Mouse (Mus musculus) ovary, postnatal 10 days (tissue): ENCODE data around the gene Abcc8.

Experiments used
- DNase-seq: peaks from one replicate; pipeline ENCODE4 v3.0.0; 2022; ENCODE audit warnings: low spot score

Abcc8 gene

DNA sequence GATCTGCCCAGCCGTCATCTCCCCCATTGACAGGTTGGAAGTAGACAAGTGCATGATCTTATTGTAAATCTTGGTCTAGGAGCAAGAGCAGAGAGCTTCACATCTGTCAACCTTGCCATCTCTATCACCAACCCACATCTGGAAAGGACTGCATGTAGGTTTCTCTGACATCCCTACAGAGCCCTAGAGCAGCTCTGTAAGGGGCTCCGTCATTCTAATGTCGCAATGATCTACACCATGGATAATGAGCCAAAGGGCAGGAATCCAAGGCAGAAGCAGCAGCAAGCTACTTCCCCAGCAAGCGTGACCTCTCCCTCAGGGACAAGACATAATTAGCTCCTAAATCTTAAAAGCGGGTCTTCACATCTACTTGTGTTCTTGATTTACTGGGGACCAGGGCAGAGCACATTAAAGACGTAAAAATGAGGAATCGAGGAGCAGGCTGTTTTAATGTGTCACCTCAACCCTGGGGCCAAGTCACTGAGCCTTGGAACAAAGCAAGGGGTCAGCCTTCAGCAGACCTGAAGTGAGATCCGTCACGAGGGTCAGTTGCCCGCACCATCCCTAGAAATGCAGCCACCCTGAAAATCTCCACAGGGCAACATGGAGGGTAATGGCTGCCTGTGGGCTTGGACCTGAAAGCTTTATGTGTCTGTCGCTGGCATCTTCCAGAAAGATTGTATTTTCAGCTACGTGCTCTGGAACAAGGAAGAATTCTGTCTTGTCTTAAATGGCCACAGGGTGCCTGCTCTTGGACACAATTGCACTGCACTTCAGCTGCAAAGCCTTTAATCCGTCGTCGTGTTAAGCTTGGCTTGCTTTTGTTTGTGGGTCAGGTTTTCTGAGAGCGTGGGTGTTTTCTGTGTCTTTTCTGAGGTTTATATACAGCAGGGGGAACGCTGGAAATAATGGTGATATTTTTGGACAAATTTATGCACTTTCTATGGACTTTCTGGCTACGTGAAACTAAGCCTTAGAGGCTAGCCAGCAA, 25.0 kb downstream of the Abcc8 start:
- no peak for DNase-seq

DNA sequence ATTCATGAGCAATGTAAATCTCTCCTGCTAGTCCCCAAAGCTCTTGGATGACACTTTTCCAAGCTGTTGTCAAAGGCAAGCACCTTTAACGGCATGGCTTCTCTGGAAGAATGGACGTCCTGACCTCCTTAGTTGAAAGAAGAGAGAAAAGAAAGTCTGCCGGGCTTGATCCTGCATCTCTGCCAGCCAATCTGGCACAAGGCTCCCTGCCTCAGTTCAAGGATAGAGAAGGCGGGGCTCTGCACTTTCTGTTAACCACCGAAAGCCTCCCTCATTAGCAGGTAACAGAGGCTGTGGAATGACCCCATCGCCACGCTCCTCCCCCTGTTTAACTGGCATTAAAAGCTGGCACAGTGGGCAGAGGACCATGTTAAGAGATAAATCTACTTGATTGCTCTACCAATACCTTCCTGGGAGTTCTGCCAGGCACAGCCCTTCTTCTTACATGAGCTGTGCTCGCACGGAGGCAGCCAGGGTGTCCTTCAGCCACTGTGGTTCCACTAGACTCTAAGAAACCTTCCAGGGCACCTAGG, 26.9 kb downstream of the Abcc8 start:
- DNase-seq = no peak

DNA sequence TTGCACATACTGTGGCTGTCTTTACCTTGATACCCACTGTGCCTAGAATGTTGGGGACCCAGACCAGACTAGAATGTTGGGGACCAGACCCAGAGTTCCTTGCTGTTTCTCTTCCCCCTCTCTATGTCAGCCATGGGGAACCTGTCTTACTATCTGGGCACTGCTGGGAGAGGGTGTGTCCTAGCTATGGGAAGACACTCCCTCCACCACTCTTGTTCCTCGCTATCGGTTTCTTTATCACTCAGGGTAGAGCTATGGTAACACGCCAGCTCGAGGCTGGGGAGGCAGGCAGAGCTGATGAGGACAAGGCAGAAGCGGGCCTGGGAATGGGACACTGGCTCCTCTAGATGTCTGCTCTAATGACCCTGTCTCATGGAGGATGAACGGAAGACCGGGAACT, 32.4 kb downstream of the Abcc8 start:
- DNase-seq = no peak

DNA sequence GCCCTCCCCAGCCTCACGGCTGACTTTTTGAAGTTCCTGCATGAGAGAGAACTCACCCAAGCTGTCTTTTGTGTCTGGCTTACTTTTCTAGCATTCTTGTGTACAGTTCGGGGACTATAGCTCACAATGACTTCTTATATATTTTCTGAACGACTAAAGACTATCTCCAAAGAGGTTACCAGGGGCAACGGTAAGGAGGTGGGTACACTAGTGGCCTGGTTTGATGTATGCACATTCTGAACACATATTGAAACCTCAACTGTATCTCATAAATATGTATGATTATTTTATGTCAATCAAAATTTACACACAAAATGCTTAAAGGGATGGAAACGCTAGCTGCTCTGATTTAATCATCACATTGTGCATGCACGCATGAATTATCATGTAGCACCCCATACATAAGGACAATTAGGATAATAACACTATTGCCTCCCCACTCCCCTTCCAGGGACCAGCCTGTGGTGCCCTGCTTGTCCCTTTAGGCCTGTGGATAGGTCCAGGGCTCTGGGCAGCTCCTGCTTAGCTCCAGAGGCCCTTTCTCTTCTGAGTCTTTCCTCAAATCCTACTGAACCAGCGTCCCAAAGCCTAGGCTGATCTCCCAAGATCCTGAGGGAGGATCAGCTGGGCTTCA, 33.0 kb downstream of the Abcc8 start:
- no peak for DNase-seq

DNA sequence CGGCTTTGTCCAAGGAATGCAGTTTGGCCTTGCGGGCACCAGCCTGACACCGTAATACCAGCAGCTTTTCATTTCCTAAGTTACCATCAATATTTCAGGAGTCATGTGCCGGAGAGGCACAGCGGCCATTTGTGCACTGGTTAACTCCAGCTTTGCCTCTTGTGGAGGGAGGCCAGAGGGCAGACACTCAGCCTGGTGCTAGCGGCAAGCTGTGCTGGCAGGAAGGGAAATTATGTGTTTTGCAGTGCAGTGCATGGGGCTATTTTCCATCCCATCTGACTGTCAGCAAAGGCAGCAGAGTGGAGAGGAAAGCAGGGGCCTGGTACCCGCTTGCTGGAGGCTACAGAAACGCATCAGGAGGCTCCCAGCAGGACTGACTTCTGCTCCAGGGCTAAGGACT, 35.8 kb downstream of the Abcc8 start:
- DNase-seq = no peak

DNA sequence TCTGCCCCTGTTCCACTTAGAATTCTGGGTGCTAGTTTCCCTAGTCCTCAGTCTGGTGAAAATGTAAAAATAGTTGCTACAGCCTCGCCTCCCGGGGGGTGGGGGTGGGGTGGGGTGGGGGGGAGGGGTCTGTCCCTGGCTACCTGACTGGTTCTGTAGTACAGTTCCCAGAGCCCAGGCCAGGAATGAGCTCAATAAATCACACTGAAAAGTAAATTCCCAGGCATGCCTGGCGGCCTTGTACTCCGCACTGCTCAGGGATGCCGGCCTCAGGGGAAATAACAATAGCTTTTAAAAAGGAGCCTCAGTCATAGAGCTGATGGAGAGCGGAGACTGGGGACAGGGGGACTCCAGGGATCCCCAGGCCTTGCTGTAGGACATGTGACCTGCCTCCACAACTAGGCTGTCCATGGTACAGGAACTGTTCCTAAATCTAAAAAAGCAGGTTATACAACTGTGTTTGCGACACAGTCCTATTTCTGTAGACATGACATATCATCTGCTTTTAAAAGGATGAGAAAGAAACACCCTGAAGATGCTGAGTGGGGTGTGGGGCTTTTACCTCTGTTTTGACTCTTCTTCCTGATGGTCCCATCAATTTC, 41.4 kb downstream of the Abcc8 start:
- DNase-seq = no peak

DNA sequence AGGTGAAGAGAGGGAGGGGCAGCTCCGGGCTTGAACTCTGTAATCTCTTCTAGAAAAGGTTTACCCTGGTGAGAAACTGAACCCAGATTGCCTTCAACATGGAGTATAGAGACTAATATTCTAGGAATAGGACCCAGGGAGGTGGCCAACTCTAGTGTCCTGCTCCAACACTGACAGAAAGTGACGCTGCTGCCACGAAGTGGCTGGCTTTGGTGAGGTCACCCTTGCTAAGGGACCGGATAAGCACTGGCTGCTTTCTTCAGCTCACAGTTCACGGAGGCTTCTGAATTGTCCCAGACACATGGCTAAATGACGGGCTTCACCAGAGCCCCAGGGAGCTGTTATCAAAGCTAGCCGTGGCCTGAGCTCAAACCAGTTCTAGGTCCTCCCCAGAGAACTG, 46.0 kb downstream of the Abcc8 start:
- DNase-seq = no peak

DNA sequence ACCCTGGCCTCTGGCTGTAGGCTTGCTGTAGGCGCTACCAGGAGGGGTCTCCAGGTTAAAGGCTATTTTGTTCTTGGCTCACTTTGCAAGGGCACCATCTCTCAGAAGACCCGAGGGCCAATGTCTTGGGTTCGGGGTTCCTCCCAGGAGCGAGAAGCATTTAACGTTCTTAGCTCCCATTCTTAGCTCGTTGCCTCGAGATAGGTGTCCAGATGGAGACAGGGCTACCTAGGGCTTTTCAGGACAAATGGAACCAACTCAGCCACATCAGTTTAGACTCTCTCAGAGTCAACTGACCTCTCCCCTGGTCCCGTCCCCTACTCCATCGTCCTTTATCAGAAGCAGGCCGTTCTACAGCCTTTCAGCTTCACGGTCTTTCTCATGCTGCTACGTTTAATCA, 47.6 kb downstream of the Abcc8 start:
- DNase-seq = no peak

DNA sequence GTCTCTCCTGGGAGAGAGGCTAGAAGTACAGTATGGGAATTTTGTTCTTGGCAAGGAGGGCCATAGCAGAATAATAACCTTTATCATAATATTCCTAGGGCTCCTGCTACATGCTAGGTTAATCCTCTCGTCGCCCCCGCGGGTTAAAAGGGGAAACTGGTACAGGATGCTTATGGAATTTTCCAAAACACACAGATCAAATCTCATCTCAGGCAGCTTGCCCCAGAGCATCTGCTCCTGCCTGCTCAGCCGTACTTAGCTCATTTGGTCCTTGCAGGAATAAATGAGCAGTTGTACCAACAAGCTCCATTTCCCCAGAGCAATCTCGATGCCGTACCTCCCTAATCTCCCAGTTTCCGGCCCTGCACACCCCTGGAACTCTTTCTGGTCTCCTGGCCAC, 48.0 kb downstream of the Abcc8 start:
- no peak for DNase-seq

DNA sequence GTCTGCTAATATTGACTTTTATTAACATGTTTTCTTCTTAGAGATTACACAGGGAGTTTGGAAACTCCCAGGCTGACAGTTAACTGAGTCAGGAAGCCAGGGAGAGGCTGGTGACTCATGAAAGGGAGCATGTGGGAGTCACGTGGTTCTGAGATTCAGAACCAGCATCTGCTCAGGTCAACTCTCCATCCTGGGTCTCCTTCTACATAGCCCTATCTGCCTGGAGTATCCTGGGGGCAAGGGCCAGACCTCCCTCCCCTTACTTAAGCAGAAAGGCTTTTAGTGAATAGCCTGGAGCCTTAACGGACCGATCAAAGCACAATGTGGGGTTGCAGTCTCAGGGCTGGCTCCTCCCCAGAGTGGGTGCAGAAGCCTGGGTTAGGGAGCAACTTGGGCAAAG, 48.6 kb downstream of the Abcc8 start:
- DNase-seq = no peak

DNA sequence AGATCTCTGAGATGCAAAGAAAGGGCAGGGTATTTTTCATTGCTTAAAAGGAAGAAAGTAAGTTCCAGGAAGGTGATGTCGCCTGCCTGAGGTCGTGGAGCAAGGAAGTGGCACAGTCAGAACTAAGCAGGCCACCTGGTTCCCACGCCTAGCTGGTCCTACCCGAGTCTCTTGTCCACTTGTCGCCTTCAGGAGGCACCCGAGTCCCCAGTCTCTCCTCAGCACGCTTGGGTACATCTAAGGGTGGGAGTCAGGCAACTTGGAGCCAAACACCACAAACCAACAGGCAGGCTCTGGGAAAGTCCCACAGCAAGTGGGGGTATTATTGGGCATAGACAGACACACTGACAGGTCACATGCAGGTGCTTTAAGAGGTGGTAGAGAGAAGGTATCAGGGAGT, 49.1 kb downstream of the Abcc8 start:
- no peak for DNase-seq

DNA sequence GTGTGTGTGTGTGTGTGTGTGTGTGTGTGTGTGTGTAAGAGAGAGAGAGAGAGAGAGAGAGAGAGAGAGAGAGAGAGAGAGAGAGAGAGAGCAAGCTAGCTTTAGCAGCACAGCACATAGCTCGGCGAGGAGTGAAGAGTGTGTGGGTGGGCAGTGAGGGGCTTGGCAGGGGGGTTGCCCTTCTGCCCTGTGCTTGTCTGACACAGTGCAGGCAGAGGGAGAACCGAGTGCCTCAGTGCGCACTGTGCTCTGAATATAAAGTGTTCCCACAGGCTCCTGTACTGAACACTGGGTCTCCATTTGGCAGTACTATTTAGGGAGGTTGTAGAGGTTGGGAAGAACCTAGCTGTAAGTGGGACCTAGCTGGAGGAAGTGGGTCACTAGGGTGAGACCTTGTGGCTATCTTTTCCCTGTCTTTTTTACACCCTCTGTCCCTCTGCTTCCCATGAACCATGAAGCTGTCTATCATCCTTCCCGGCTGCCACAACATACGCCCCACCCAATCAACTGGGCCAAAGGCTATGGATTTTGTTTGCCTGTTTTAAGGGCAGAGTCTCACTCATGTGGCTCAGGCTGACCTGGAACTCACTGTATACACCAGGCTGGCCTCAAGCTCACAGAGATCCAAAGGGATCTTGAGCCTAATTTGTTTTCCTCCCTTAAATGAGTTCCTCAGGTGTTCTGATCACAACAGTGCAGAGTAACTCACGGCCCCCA, 50.2 kb downstream of the Abcc8 start:
- DNase-seq = no peak

DNA sequence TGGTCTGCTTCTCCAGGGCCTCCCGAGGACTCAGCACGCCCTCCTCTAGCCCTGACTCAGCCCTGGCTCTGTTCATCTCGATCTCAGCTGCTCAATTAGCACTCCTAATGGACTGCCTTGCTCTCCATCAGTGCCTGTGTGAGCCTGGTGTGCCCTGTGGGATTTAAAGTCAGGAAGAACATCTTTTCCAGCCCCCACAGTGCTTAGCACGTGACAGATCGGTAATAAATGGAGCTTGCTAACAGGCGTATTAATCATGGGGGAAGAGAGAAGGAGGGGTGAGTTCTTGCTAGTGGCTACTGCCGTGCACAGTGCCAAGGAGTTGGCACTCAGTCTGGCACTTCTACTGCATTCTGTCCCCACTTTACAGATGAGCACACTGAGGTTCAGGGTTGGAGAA, 51.6 kb downstream of the Abcc8 start:
- no peak for DNase-seq

DNA sequence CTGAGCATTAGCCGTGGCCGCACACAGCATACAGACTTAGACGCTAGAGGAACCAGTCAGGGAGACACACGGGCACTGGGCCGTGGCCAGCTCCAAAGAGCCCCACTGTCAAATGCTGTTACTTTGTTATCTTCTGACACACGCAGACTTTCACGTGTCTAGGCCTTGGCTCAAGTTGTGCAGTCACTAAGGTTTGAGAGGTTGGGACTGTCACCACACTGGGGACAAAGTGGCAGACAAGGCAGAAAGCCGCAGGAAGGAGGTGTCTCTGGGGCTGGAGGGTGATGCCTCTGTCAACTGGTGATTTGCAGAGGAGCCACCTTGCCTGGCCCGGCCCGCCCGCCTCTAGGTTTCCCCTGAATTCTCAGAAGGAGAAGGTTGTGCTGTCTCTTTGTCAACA, 54.5 kb downstream of the Abcc8 start:
- DNase-seq = no peak

DNA sequence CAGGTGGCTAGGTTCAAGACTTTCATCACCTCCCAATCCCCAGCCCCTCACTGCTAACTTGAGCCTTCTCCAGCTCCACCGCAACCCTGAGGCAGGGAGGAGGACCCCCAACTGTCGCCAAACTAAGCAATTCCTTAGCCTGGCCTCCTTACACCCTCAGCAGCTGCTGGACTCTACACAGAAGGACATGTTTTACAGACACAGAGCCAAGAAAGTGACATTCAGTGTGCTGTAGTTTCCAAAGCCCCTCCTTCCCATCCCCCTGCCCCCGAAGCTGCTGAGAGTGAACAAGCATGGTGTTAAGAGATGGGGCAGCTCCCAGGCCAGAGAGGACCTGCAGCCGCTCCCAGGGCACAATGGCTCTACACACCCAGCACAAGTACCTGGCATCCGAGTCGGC, 55.4 kb downstream of the Abcc8 start:
- no peak for DNase-seq

DNA sequence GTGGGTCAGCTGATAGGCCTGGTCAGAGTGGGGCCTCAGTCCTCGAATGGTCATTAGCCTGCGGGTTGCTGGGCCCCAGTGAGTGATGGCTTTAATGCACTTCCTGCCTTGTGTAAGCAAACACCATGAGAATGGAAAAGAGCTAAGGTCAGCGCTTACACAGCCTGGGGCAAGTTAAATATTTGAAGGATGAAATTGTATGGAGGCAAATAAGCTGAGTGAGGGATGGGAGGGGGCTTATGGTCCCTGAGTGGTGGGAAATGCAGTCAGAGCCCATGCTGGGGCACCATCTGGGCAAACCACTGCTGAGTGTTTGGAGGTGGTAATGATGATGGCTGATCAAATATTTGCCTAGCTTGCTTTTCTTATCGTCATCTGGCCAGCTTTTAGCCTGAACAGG, 56.9 kb downstream of the Abcc8 start:
- DNase-seq = no peak

DNA sequence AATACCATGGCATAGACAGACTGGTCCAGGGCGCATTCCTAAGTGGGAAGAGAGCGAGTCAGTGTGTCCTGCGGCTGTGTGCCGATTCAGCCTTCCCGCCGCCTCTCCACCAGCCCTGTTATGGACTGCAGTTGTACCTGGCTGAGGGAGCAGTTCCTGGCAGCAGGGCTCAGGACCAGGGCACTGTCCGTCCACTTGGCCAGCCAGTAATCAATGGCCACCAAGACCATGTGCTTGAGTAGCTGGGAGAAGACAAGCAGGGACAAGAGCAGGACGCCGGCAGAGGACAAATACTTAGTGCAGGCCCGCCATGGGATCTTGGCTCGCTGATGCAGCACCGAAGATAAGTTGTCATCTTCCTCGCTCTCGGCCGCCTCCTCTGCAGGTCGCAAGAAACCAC, 62.8 kb downstream of the Abcc8 start:
- DNase-seq = no peak

DNA sequence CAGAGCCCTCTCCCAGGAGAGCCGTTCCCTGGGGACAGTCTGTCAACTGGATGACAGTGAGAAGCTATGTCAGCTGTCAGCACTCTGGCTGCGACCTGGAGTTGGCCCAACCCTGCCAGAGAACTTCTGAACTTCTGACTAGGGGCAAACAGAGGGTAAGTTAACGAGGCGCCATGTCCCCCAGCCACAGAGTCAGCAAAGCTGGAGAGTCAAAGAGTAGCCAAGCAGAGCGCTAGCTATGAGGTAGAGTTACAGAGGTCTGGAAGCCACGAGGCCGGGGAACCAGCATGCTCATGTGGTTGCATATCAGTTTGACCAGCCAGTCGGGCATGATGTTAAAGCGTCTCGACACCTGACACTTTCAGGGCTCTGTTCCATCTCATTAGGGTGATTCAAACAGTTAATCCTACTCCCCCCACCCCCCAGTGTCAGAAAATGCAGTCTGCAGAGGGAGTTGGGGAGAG, 63.7 kb downstream of the Abcc8 start:
- no peak for DNase-seq

DNA sequence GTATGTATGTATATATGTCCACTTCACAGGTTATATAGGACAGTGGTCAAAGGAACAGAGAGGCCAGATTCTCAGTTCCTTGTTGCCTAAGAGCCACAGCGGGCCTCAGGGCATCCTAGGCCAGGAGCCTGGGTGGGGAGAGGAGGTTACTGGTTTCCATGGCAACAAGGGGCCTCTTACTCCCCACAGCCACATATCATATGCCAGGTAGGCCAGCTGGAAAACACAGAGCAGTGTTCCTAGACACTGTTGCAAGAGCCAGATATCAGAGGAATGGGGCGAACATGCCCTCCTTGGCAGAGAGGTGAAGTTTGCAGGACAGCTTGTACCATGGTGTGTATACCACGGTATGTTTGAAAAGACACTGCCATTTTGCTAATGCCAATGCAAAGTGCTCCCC, 66.4 kb downstream of the Abcc8 start:
- no peak for DNase-seq

DNA sequence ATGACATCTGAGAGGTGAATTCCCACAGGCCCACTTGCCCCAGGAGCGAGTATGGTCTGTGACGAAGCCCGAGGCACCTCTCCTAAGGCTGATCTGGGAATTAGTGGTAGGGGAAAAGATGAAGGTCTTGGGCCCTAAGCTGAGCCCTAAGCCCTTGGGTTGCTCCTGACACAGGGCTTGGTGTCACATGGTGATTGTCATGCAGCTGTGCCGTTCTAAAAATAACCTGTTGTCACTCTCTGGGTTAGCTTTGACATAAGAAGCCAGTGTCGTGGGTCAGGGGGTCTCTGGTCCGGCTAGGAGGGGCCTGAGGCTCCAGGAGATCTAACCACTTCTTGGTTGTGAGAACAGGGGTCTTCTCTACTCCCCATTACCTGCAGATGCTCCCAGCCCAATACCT, 67.9 kb downstream of the Abcc8 start:
- no peak for DNase-seq

DNA sequence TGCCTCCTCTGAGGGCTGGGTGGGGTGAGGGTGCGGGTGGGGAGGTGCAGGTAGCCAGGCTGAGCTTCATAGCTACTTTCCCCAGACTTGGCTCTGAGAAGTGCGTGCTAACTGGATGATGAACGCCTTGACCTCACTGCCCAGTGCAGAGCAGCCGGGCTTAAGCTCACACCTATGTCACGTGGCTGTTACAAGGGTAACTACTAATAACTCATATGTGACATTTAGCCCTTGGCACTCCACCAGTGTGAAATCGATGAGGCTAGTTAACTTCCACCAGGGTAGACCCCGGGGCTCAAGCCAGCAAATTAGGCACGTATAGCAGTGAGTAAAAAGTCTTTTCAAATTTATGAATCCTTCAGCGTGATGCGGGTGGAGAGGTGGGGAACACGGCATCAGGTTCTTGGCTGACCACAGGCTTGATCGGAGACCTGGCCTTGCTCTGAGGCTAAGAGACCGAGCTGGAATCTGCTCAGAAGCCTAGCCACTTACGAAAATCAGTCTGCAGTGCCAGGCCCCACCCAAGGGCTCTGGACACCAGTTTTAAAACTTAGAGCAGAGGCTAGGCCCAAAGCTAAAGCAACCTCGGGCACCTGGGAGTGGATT, 68.5 kb downstream of the Abcc8 start:
- DNase-seq = no peak

DNA sequence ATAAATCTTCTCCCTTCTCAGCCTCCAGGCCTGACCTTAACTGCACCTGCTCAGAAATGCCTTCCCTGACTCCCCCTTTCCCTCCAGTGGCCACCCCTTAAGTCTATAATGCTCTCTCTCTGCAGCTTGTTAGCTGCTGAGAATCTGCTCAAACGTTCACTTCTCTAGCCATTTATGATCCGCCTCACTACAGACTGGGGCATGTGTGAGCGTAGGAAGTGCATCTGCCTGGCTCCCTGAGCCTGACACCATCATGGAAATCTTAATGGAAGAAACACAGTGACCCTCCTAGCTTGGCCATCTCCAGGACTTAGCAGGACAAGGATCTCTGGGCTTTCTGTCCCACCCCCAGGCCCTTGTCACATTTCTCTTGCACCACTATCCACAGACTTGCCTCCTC, 69.8 kb downstream of the Abcc8 start:
- DNase-seq = no peak
